Mouse (Mus musculus) kidney, postnatal 10 days (tissue): ENCODE measurements at regions not wholly inside any gene's neighbourhood (a gene's known extent, or its start where the extent isn't known, plus 50 kb on each side); places are given as distances from the start of the nearest gene placed in this dataset.
A peak's percentile ranks its signal among the peaks of the same experiment; 100 is the strongest.
"Not testable (repeated sequence)": the region's sequence is repeated elsewhere in the genome, so short reads cannot be mapped to it uniquely, and the experiment has no call there.

ENCODE experiments used
- DNase-seq: peaks from one replicate; pipeline ENCODE4 v3.0.0; 2021; ENCODE audit warnings: mixed read lengths

DNA sequence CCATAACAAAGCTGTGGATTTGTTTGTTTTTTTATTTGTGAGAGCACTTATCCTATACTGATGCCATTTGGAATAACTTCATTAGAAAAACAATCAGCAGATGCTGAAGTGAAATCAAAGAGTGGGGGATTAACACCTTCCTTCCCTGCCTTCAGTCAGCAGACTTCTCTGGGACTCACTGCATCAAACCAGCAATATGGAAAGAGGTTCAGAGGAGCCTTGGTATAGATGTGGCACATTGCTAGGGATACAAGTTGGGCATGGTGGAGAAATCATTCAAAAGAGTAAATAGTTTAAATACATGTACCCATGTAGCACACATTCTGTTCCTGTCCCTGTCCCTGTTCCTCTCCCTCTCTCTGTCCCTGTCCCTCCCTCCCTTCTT, 364.0 kb upstream of the Rgs18 start:
- DNase-seq: no peak

DNA sequence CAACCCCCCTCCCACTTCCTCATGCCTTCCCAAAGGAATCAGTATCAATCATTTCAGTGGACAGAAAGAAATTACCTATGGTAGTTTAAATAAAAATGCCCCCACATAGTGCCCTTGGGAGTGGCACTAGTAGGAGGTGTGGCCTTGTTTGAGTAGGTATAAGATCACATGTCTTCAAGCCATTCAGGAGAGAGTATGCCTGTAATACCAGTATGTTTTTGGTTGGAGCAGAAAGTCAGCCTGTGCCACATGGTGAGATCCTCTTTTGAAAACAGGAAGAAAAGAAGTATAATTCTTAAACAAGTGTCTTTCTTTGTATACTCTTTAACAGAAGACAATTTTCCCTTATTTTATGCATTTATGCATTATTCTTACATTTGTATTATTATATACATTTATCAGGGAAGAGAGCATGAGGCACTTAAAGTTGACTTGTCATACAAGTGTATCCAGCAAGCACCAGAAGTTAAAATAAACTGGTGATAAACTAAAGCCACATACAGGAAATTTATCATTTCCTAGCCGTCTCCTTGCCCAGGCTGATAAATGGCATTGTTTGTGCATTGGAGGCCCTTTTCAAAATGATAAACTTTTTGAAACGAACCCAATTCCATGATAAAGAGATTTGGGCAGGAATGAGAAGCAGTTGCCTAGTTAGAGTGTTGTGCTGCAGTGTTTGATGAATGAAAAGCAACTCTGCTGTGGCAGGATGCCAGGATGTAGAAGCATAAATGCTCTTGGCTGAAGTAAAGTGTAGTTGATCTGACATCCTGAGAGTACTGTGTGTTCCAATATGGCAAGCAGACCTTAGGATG, 363.4 kb upstream of the Rgs18 start:
- peak; percentile 23 for DNase-seq

DNA sequence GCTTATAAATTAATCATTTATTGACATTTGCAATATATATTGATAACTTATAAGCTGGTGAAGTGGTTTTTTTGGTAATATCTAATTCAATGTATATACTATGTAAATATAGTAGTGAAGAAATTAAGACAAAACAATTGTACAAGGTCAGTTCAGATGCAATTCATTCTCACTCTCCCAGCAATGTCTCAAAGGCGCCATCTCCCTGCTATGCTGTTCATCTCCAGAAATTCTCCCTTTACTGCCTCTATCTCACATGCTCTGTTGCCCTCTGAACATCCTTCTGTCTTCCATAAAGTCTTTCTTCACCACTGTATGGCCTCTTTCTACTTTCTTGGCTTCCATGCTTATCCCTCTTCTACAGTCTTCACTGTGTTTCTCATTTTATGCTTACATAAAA, 355.8 kb upstream of the Rgs18 start:
- no peak for DNase-seq

GRCm38 (mm10) chr1:145113171-145113570, 337.9 kb upstream of the Rgs18 start:
- DNase-seq: no peak

GRCm38 (mm10) chr1:145106771-145107170, 331.5 kb upstream of the Rgs18 start:
- DNase-seq: not testable (repeated sequence)

DNA sequence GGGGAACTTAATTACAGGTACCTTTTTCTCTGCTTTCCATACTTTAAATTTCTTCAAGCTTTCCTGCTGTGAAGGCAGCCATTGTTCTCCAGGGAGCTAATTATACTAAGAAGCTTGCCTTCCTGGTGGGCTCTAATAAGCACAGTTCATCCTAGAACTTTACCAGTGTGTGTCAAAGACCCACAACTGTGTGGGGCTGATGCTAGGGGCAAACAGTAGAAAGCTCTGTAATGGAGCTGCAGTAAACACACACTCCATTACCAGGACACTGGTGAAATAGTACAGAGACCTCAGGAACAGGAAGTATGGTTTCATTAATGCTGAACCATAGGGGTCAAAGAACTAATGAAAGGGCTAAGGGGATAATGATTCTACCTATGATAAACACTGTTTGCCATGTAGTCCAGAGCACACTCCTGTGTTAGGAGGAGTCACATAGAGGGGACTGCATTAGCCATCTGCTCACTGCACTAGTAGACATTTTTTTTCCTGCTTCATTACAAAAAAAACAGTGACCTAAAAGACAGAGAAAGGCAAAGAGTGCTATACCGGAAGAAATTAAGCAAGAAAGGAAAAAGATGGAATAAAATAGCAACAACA, 290.1 kb upstream of the Rgs18 start:
- DNase-seq: no peak

DNA sequence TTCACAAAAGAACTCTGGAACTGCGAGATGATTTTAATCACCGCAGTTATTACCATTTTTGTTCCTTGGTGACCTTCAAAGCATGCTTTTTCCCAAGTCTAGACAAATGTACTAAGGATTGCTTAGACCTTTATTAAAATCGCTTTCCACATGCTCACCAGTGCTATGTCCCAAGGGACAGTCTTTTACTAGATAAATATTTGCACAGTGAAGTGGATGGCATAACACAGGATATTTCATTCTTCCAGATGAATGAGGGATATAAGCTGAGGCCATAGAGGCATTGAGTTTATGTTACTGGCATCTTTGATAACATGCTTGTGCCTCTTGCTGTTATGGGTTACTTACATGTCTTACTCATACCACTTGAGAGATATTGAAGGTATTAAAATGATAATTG, 289.1 kb upstream of the Rgs18 start:
- DNase-seq: no peak

DNA sequence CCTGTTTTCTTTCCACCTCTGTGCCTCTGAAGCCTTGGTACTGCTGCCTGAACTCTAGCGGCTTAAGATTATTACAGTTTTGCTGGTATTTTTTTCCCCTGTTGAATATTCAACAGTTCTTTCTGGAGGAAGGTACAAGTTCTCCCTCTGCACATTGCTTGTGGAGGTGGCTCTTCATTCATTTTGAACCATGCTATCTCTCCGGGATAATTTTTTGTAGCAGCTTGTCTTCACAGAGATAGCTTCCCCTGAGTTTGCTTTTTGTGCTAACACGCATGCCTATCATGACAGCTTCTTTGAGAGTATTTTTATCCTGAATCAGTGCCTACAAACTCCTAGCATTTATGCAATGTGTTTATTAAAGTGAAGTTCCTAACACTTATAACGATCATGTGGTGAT, 240.4 kb upstream of the Rgs18 start:
- no peak for DNase-seq

GRCm38 (mm10) chr1:145010833-145011232, 235.6 kb upstream of the Rgs18 start:
- DNase-seq: no peak

- DNase-seq: no peak
Observed at GRCm38 (mm10) chr1:144978167-144978566, 202.9 kb upstream of the Rgs18 start.

DNA sequence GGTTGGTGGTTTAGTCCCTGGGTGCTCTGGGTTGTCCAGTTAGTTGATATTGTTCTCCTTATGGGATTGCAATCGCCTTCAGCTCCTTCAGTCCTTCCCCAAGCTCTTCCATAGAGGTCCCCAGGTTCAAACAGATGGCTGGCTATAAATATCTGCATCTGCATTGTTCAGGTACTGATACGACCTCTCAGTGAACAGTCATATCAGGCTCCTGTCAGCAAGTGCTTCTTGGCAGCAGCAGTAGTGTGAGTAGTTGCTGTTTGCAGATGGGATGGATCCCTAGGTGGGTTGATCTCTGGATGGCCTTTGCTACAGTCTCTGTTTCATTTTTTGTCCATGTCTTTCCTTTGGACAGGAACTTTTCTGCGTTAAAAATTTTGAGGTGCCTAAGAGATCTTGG, 190.5 kb upstream of the Rgs18 start:
- DNase-seq: no peak

- no peak for DNase-seq
Observed at GRCm38 (mm10) chr1:144939006-144939405, 163.8 kb upstream of the Rgs18 start.

DNA sequence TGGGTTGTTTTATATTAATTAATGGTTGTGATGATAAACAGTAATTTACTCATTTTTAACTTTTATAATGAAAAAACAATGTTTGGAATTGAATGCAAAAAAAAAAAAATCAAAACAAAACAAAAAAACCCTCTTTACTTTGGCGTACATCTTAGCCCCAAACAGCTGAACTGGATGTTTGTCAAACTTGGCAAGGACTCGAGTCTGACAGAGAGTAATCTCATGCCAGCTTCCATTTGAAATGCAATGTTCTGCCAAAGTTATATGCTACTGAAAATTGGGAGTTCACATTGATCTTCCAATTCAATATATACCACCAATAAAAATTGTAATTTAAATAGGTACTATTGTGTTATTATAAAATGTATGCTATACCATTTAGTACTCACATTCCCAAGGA, 150.9 kb upstream of the Rgs18 start:
- DNase-seq: no peak

DNA sequence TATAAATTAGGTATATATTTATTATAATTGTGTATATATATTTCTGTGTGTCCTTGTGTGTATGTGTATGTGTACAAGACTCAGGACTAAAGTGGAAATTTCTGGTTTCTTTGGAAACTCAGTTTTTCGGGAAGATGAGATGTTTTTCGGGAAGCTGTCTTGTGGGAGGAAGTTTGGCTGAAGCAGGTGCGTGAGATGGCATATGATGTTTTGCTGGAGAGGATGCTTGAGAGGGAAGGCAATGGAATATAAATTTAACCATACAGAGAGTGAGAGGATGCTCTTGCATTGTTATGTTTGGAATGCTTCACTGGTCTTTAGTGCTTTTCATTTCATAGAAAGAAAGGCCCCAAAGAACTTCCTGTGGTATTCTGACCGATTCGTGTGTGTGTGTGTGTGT, 141.3 kb upstream of the Rgs18 start:
- DNase-seq: no peak

- peak; percentile 5 for DNase-seq
Observed at GRCm38 (mm10) chr1:144902987-144903386, 127.8 kb upstream of the Rgs18 start.

DNA sequence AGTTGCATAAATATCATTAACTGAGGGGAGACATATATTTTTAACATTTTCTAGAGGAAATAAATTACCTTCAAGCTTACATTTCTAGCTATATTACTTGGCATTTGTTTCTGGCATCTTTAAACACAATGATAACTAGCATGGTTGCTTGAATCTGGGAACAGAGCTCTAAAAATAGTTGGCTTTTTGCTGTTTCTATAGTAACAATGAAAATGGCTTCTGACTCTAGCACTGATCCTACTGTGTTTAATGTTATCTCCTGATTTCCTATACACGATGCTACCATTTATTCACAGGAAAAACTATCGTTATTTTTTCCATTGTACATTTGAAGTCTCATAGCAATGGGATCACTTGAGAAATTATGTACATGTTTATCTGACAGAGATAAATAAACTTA, 108.4 kb upstream of the Rgs18 start:
- DNase-seq: no peak

GRCm38 (mm10) chr1:144862133-144862532, 86.9 kb upstream of the Rgs18 start:
- DNase-seq: no peak
